Mouse (Mus musculus): ENCODE data around the gene Catsperz.
"Not testable (repeated sequence)": the region's sequence is repeated elsewhere in the genome, so short reads cannot be mapped to it uniquely, and the experiment has no call there.

Catsperz gene

GRCm38 (mm10) chr19:6907811-6908540, 17.2 kb downstream of the Catsperz start:
- no peak for DNase-seq (ENCODE audit: low spot score)

- no peak for DNase-seq (ENCODE audit: low spot score)
These were observed 18.1 kb downstream of the Catsperz start for GRCm38 (mm10) chr19:6907094-6907493.

GRCm38 (mm10) chr19:6906199-6906598, 19.0 kb downstream of the Catsperz start:
- no peak for DNase-seq (ENCODE audit: low spot score)

DNA sequence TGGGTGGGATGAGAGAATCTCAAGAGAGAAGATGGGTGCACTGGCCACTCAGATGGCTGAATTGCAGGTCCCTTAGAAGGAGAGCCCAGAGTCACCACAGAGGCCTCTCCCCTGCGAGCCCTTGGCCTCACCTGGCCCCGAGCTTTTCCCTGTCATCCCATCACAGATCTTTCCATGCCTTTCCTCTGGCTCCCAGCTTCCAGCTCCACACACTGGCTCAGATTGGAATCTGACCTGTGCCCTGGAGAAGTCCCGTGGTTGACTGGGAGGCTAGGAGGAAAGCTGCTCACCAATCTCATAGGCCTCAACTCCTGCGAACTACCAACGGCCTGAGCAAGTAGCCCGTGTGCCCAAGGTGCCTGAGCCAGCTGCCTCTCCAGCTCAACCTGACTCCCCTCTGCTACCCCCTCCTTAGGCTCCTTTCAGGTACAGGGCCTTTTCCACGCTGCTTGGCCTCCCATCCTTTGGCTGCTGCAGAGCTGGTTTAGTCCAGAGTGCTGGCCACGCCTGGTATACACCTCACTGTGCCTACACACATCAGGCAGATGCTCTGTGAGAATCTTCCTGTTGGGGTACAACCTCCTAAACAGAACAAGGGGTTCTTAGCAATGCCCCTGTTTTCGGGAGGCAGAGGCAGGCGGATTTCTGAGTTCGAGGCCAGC, 19.6 kb downstream of the Catsperz start:
- no peak for DNase-seq (ENCODE audit: low spot score)

- no peak for DNase-seq (ENCODE audit: low spot score)
These were observed 20.3 kb downstream of the Catsperz start for GRCm38 (mm10) chr19:6904846-6905245.

- DNase-seq (ENCODE audit: low spot score), result no peak
These were observed 22.1 kb downstream of the Catsperz start for GRCm38 (mm10) chr19:6903031-6903430.

GRCm38 (mm10) chr19:6899641-6900040, 25.5 kb downstream of the Catsperz start:
- DNase-seq (ENCODE audit: low spot score), result no peak

GRCm38 (mm10) chr19:6895608-6896305, 29.4 kb downstream of the Catsperz start:
- not testable (repeated sequence) for DNase-seq (ENCODE audit: low spot score)

DNA sequence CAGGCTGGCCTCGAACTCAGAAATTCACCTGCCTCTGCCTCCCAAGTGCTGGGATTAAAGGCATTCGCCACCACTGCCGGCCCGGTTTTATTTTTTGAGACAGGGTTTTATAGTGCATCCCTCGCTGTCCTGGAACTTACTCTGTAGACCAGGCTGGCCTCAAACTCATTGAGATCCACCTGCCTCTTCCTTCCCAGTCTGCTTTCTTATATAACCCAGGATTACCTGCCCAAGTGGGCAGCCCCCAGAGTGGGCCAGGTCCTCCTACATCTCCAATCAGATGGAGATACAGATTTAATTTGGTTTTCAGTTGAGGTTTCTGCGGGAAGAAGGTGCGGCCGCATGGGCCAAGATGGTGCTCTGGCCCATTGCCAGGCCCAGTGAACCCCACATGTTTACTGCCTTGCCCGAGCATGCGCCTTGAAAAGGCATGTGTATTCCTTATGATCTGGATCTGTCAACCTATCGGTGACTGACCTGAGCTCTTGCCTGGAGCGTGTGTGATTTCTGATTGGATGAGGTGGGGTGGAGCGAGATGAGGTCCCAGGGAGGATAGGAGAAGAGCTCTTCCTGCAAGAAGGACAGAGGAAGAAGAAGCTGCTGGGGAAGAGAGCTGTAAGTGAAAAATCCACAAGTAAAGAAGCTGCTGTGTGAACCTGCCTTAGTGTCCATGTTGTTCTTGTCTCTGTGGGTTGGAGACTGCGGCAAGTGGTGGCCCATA, 31.3 kb downstream of the Catsperz start:
- no peak for DNase-seq (ENCODE audit: low spot score)

DNA sequence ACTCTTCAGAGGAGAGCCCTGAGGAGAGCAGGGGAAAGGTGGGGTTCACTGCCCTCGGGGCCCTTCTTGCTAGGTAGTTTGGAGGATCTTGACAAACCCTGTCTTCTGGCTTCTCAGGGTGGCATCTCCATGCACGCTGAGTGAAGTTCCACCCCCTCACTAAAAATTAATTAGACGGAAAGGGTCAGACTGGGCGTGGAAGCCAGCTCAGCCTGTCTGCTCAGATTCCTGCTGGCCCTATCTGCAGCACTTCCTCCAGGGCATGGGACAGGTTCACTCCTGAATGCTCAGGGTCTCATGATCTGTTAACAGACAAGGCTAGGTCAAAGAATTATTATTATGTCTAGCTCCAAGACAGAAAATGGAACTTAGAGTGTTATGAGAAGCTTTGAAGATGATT, 32.7 kb downstream of the Catsperz start:
- DNase-seq (ENCODE audit: low spot score), result no peak

DNA sequence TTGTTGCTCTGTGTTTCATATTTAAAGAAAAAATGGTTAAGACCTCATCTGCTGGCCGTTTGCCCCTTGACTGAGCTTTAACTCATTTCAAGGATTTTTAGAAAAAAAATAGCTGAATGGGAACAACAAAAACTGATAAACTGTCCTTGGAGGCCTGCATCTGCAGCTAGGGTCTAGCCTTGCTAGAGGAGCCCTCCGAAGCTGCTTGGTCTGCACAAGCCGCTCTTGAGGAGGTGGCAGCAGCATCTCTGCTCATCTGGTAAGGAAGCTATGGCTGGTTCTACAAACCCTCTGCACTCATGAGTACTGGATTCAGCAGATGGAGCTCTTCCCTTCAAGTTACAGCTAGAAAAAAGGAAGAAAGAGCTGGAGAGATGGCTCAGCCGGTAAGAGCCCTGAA, 47.2 kb downstream of the Catsperz start:
- no peak for DNase-seq (ENCODE audit: low spot score)

- DNase-seq (ENCODE audit: low spot score), result no peak
These were observed 48.4 kb downstream of the Catsperz start for GRCm38 (mm10) chr19:6876799-6877198.

DNA sequence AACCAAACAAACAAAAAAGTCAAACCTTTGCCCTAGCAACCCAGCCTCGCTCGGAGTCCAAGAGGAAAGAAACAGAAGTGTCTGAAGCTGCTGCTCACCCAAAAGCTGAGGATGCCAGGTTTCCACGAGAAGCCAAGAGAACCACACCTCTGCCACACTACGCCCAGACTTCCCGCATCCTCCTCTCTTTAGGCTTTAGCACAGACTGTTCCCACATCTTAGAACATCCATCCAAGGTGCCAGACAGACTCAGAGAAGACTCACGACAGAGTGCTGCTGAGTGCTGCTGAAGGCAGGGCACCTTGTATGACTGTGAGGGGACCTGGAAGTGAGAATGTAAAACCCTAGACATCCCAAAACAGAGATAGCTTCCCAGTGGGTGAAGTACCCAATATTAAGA, 49.3 kb downstream of the Catsperz start:
- no peak for DNase-seq (ENCODE audit: low spot score)

- no peak for DNase-seq (ENCODE audit: low spot score)
These were observed 50.9 kb downstream of the Catsperz start for GRCm38 (mm10) chr19:6874257-6874656.

- no peak for DNase-seq (ENCODE audit: low spot score)
These were observed 52.5 kb downstream of the Catsperz start for GRCm38 (mm10) chr19:6872701-6873100.

All from embryo, embryonic 10.5 days (tissue).